Mouse (Mus musculus) kidney, postnatal 0 days (tissue): ENCODE results near the gene Ptpn7. TPM values are rescaled to one million over a fixed set of nuclear protein-coding genes. Genes with fewer than 3 reads are reported as not detected.
A peak's percentile ranks its signal among the peaks of the same experiment; 100 is the strongest.

Experiments used
- ATAC-seq: fragments of 200-750 bp; cut with Nextera tagmentation; replicated peaks from 2 replicates; pipeline ENCODE4 v1.8.0; 2017; ENCODE audit warnings: low read depth, moderate number of reproducible peaks, moderate TSS enrichment, moderate library complexity; ENCODE audit not compliant: low FRiP score
- DNase-seq: peaks from one replicate; pipeline ENCODE4 v3.0.0-alpha.2; 2016; ENCODE audit warnings: low spot score
- H3K27ac ChIP-seq: fragments of 300-500 bp; sonication (generic); 2 replicates; pipeline ENCODE4 v1.5.1; 2014; ENCODE audit warnings: mild to moderate bottlenecking
- H3K27me3 ChIP-seq: fragments of 300-500 bp; sonication (generic); 2 replicates; pipeline ENCODE4 v1.6.1; 2014; ENCODE audit warnings: low read length, mixed read lengths; ENCODE audit not compliant: insufficient read depth
- H3K36me3 ChIP-seq: fragments of 300-500 bp; sonication (generic); 2 replicates; pipeline ENCODE4 v1.6.1; 2014; ENCODE audit warnings: low read length, mixed read lengths; ENCODE audit not compliant: insufficient read depth
- H3K4me1 ChIP-seq: fragments of 300-500 bp; sonication (generic); replicated peaks from 2 replicates; pipeline ENCODE4 v1.6.1; 2014; ENCODE audit warnings: antibody characterized with exemption, low read length, mixed read lengths; ENCODE audit not compliant: insufficient read depth
- H3K4me2 ChIP-seq: fragments of 300-500 bp; sonication (generic); 2 replicates; pipeline ENCODE4 v1.6.1; 2014; ENCODE audit warnings: mild to moderate bottlenecking, low read length, moderate library complexity, mixed read lengths
- H3K4me3 ChIP-seq: fragments of 300-500 bp; sonication (generic); replicated peaks from 2 replicates; pipeline ENCODE4 v1.5.1; 2014; ENCODE audit warnings: low read depth, low read length
- H3K9ac ChIP-seq: fragments of 300-500 bp; sonication (generic); 2 replicates; pipeline ENCODE4 v1.6.1; 2014; ENCODE audit warnings: low read depth, low read length
- H3K9me3 ChIP-seq: fragments of 300-500 bp; sonication (generic); replicated peaks from 2 replicates; pipeline ENCODE4 v1.6.1; 2016; ENCODE audit warnings: low read length, inconsistent platforms, mixed read lengths
- CTCF ChIP-seq: IDR thresholded peaks from 2 replicates; pipeline ENCODE4 v1.5.1; 2016; ENCODE audit warnings: antibody characterized with exemption, low read depth, mild to moderate bottlenecking, moderate library complexity
- WGBS: fragments of 180-500 bp; shearing (Covaris S2); extraction: QIAGEN DNeasy Blood & Tissue Kit; methylation state at CpG from one replicate; pipeline ENCODE4 v1.1.7; 2014; 5-methylcytosine and 5-hydroxymethylcytosine counted together
- polyA plus RNA-seq: library from polyadenylated mRNA; unstranded; fragments of >200 nt; fragmentation: Nextera tagmentation; extraction: Ambion mirVana; gene quantifications from 2 replicates; pipeline ENCODE4 v1.2.1, GENCODE M21; 2015

The Ptpn7 gene
- polyA plus RNA-seq, 1 experiment from 2014 or later, result 0.38 TPM

DNA sequence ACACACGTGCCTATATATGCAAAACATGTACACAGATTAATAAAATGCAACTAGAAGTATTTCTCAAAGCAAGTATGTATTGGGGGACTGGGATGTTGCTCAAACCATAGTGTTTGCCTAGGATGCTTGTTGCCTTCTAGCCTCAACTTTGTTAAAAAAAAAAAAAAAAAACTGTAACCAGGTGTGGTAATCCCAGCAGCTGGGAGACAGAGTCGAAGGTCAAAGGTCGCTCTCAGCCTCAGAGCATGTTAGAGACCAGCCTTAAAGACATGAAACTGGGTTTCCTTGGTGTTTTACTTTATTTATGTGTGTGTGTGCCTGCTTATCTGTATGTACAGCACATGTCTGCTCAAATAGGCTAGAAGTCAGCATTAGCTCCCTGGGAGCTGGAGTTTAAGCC, 42.7 kb downstream of the Ptpn7 start:
- no peak overlapping the region for H3K9ac ChIP-seq
- H3K4me3 ChIP-seq, result no peak overlapping the region
- H3K27ac ChIP-seq, result no peak overlapping the region
- H3K36me3 ChIP-seq, result no peaks in the 10 kb centered on the region
- WGBS, result 73% methylated on average over 3 of the region's 3 CpGs
- no peaks in the 10 kb centered on the region for H3K4me1 ChIP-seq
- H3K4me2 ChIP-seq, result no peak overlapping the region
- no peak for ATAC-seq
- no peaks in the 10 kb centered on the region for H3K9me3 ChIP-seq
- H3K27me3 ChIP-seq, result no peaks in the 10 kb centered on the region
- DNase-seq, result no peak
- TF ChIP-seq CTCF, result no peak

DNA sequence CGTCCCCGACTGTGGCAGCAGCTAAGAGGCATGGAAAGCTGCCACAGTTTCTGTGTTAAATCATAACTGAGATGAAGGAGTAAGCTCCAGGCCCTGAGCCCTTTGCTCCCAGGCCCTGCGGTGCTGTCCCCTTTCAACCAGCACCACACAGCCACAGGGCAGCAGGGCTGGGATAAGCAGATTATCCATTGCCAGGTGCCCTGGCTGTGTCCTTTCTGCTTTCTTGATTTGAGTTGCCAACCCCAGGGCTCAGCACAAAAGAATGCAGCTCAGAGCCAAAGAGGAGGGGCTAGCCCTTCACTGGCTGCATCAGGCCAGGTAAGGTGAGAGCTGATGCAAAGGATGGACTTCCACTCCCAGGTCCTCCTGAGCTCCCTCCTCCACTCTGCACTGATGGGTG, 45.2 kb downstream of the Ptpn7 start:
- H3K9me3 ChIP-seq, result no peaks in the 10 kb centered on the region
- 79% methylated on average over 3 of the region's 3 CpGs for WGBS
- no peaks in the 10 kb centered on the region for H3K36me3 ChIP-seq
- no peaks in the 10 kb centered on the region for H3K27me3 ChIP-seq
- H3K4me2 ChIP-seq, result no peak overlapping the region
- no peak for DNase-seq
- 0 out of 2 replicates have a peak, but pooled peaks cover 5% of the 10 kb centered on the region for H3K4me1 ChIP-seq
- no peak overlapping the region; the same call in 1 of the 2 replicates for H3K27ac ChIP-seq
- H3K4me3 ChIP-seq, result no peak overlapping the region
- TF ChIP-seq CTCF, result no peak
- H3K9ac ChIP-seq, result no peak overlapping the region
- ATAC-seq, result peak; percentile 73

DNA sequence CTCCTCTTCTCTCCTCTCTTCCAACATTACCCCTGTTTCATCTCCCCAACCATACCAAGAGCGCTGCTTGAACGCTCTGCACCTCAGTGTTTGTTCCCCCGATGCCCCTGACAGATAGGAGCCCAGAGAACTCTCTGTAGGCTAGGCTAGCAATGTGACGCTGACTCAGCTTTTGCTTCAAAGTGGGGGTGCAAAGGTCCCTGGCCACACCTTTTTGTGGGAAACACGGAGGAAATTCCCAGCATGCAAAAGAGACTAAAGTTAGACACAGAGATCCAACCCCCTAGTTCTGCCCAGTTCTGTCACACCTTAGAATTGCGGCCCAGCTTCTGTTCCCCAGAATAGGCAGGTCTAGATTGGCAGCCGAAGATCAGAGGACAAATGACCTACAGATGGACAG, 46.4 kb downstream of the Ptpn7 start:
- DNase-seq (no peak), ATAC-seq (no peak)

DNA sequence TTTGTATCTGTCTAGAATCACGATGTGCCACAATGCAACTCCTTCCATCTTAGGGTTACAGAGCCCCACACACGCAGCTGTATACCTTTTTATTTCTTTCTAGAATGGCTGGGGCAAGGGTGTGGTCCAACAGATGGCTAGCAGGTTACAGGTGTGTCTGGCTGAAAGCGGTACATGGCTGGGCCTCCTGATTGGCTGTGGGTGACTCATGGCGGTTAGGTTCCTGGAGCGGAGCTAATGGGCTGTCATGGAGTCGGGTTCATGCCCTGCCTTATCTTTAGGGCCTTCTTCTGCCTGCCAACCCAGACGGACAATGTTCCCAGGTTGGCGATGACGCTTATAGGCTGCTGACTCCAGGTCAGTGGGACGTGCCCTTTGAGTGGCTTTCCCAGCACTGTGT, 48.3 kb downstream of the Ptpn7 start:
- DNase-seq, result no peak
- no peaks in the 10 kb centered on the region for H3K27me3 ChIP-seq
- H3K27ac ChIP-seq, result no peak overlapping the region
- no peak; the same call in 1 of the 2 replicates for ATAC-seq
- no peak for TF ChIP-seq CTCF
- H3K9me3 ChIP-seq, result no peaks in the 10 kb centered on the region
- WGBS, result 64% methylated on average over 10 of the region's 10 CpGs
- no peak overlapping the region for H3K9ac ChIP-seq
- no peak overlapping the region for H3K4me2 ChIP-seq
- H3K36me3 ChIP-seq, result no peaks in the 10 kb centered on the region
- H3K4me1 ChIP-seq, result 0 out of 2 replicates have a peak, but pooled peaks cover 16% of the 10 kb centered on the region
- H3K4me3 ChIP-seq, result no peak overlapping the region

More for the DNA sequence above, 46.4 kb downstream of the Ptpn7 start:
- WGBS, result 84% methylated on average over 7 of the region's 7 CpGs
- Histone ChIP-seq H3K4me3 (no peak overlapping the region), H3K4me2 (no peak overlapping the region), H3K27ac (no peak overlapping the region), H3K27me3 (no peaks in the 10 kb centered on the region), H3K9me3 (no peaks in the 10 kb centered on the region), H3K36me3 (no peaks in the 10 kb centered on the region), H3K9ac (no peak overlapping the region), H3K4me1 (0 out of 2 replicates have a peak, but pooled peaks cover 12% of the 10 kb centered on the region)
- no peak for TF ChIP-seq CTCF

DNA sequence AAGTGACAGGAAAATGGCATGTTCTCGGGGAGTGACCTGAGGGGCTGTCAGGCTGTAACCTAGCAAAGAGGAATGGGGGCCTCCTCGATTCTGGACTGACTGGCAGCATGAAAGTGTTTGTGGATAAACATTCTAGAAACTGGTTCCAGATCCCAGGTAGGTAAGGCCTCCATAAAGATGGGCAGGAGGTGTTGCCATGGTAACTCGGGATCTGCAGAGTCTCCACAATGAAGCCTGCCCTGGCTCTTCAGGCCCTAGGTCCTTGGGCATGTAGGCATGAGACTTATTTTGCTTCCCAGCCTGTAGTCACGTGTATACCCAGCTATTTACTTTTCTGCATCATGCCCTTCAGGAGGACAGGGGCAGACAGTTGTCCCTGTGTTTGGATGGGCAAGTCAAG, 48.8 kb downstream of the Ptpn7 start:
- DNase-seq (no peak), ATAC-seq (no peak)
- Histone ChIP-seq H3K4me3 (no peak overlapping the region), H3K27me3 (no peaks in the 10 kb centered on the region), H3K9me3 (no peaks in the 10 kb centered on the region), H3K4me2 (no peak overlapping the region), H3K9ac (no peak overlapping the region), H3K27ac (no peak overlapping the region), H3K4me1 (0 out of 2 replicates have a peak, but pooled peaks cover 16% of the 10 kb centered on the region), H3K36me3 (no peaks in the 10 kb centered on the region)
- TF ChIP-seq CTCF, result no peak
- 54% methylated on average over 4 of the region's 4 CpGs for WGBS

DNA sequence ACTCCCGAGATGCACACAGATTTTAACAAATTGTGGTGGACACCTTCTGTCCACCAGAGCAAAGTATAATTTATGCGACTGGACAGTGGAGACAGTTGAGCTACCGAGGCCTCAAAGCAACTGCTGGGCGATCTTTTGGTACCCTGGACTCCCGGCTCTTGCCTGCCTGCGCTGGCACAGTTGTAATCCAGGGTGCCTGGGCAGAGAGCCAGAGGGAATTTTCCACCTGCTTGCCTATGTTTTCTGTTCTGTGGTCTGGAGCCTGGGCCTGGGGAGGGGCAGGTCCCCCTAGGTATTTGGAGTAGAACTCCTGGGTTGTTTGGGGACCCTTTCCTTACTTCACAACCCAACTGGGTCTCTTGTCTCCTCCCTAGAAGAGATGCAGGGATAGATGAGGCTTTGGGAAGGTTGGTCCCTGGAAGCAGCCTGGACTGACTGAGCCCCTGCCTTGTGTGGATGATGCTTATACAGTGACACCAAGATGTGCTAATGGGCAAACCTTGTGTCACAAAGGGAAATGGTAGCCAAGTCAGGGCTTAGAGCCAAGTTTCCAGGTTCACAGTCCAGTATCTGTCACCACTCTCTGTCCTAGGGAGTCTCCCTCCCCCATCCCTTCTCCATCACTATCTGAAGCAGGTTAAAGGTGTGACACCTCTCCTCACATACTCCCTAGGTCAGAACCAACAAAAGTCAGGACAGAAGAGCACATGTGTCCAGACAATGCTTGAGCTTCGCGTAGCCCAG, 49.6 kb downstream of the Ptpn7 start:
- no peak overlapping the region for H3K27ac ChIP-seq
- H3K27me3 ChIP-seq, result no peaks in the 10 kb centered on the region
- no peak for TF ChIP-seq CTCF
- H3K36me3 ChIP-seq, result no peaks in the 10 kb centered on the region
- 0 out of 2 replicates have a peak, but pooled peaks cover 16% of the 10 kb centered on the region for H3K4me1 ChIP-seq
- H3K4me3 ChIP-seq, result no peak overlapping the region
- 74% methylated on average over 8 of the region's 8 CpGs for WGBS
- DNase-seq, result no peak
- H3K9me3 ChIP-seq, result no peaks in the 10 kb centered on the region
- H3K9ac ChIP-seq, result no peak overlapping the region
- no peak for ATAC-seq
- no peak overlapping the region for H3K4me2 ChIP-seq

DNA sequence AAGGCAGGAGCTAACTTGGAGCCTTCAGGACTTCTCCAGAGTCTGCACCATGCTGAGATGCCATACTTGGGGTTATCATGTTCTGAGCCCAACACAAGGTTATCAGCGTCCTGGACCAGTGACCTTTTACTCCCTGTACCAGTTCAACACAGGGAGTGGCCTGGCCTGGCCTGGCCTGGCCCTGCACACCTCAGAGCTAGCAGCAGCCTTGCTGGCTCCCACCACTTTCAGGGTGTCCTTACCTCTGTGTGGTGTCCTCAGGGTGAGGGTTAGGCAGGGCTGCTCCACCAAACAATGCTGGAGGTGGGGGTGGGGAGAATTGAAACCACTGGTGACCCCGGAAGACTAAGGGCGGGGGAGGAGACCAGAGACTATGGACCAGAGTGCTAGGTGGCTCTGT, 50.5 kb downstream of the Ptpn7 start:
- Histone ChIP-seq H3K4me1 (0 out of 2 replicates have a peak, but pooled peaks cover 16% of the 10 kb centered on the region), H3K4me3 (no peak overlapping the region)

More for the DNA sequence above, 50.5 kb downstream of the Ptpn7 start:
- H3K36me3 ChIP-seq, result no peaks in the 10 kb centered on the region
- no peak overlapping the region for H3K27ac ChIP-seq
- H3K27me3 ChIP-seq, result no peaks in the 10 kb centered on the region
- ATAC-seq (no peak), DNase-seq (no peak)
- 55% methylated on average over 3 of the region's 3 CpGs for WGBS
- H3K9ac ChIP-seq, result no peak overlapping the region
- H3K9me3 ChIP-seq, result no peaks in the 10 kb centered on the region
- no peak overlapping the region for H3K4me2 ChIP-seq
- no peak for TF ChIP-seq CTCF
